Mouse (Mus musculus): ENCODE data around the gene Ccdc127. TPM values are rescaled to one million over a fixed set of nuclear protein-coding genes. Genes with fewer than 3 reads are reported as not detected.
A peak's percentile ranks its signal among the peaks of the same experiment; 100 is the strongest.

Gene Ccdc127
- polyA plus RNA-seq, 1 experiment from 2014 or later, result 14.3 TPM

- no peak for ATAC-seq
- TF ChIP-seq EP300 (IDR thresholded peaks at IDR 0.05; ENCODE audit: low read depth) (no peak), CTCF (IDR thresholded peaks at IDR 0.05; ENCODE audit: low read depth) (no peak)
- no peaks in the 10 kb centered on the region for H3K36me3 ChIP-seq (replicated peaks; ENCODE audit: insufficient read depth, low read length)
- no peaks in the 10 kb centered on the region for H3K9me3 ChIP-seq (ENCODE audit: low read length)
- no peak overlapping the region for H3K9ac ChIP-seq (replicated peaks)
- H3K4me2 ChIP-seq (ENCODE audit: low read depth, low read length), result no peak overlapping the region
- H3K27ac ChIP-seq (ENCODE audit: low read depth), result no peak overlapping the region
- WGBS (ENCODE audit: insufficient replicate concordance), result 67% methylated on average over 10 of the region's 10 CpGs
- no peak for DNase-seq
- no peaks in the 10 kb centered on the region for H3K4me1 ChIP-seq (ENCODE audit: insufficient read depth)
- H3K4me3 ChIP-seq (ENCODE audit: low read depth, low read length), result no peak overlapping the region
- H3K27me3 ChIP-seq (ENCODE audit: insufficient read depth, low read length), result no peaks in the 10 kb centered on the region
Observed at GRCm38 (mm10) chr13:74381533-74382276, 31.6 kb downstream of the Ccdc127 start.

GRCm38 (mm10) chr13:74382289-74382688 lies 32.2 kb downstream of the Ccdc127 start:
- ATAC-seq, result no peak
- no peaks in the 10 kb centered on the region for H3K4me1 ChIP-seq (ENCODE audit: insufficient read depth)
- no peaks in the 10 kb centered on the region for H3K9me3 ChIP-seq (ENCODE audit: low read length)
- DNase-seq, result no peak
- 75% methylated on average over 3 of the region's 3 CpGs for WGBS (ENCODE audit: insufficient replicate concordance)
- H3K4me2 ChIP-seq (ENCODE audit: low read depth, low read length), result no peak overlapping the region
- H3K4me3 ChIP-seq (ENCODE audit: low read depth, low read length), result no peak overlapping the region
- H3K36me3 ChIP-seq (replicated peaks; ENCODE audit: insufficient read depth, low read length), result no peaks in the 10 kb centered on the region
- no peak for TF ChIP-seq EP300 (IDR thresholded peaks at IDR 0.05; ENCODE audit: low read depth)
- TF ChIP-seq CTCF (IDR thresholded peaks at IDR 0.05; ENCODE audit: low read depth), result no peak
- no peaks in the 10 kb centered on the region for H3K27me3 ChIP-seq (ENCODE audit: insufficient read depth, low read length)
- no peak overlapping the region for H3K27ac ChIP-seq (ENCODE audit: low read depth)
- H3K9ac ChIP-seq (replicated peaks), result no peak overlapping the region

GRCm38 (mm10) chr13:74389730-74390129 lies 39.6 kb downstream of the Ccdc127 start:
- Histone ChIP-seq H3K4me2 (ENCODE audit: low read depth, low read length) (peak overlapping the region; percentile 79), H3K4me3 (ENCODE audit: low read depth, low read length) (peak overlapping the region; percentile 68; the same call in 1 of the 2 replicates), H3K27ac (ENCODE audit: low read depth) (no peak overlapping the region), H3K9me3 (ENCODE audit: low read length) (no peaks in the 10 kb centered on the region), H3K4me1 (ENCODE audit: insufficient read depth) (peaks cover 8% of the 10 kb centered on the region; the same call in 1 of the 2 replicates), H3K9ac (replicated peaks) (no peak overlapping the region), H3K27me3 (ENCODE audit: insufficient read depth, low read length) (no peaks in the 10 kb centered on the region), H3K36me3 (replicated peaks; ENCODE audit: insufficient read depth, low read length) (no peaks in the 10 kb centered on the region)
- DNase-seq (no peak), ATAC-seq (no peak)
- TF ChIP-seq EP300 (IDR thresholded peaks at IDR 0.05; ENCODE audit: low read depth), result no peak
- TF ChIP-seq CTCF (IDR thresholded peaks at IDR 0.05; ENCODE audit: low read depth), result peak; percentile 11; the same call in 1 of the 2 replicates
- WGBS (ENCODE audit: insufficient replicate concordance), result 63% methylated on average over 6 of the region's 6 CpGs

- ATAC-seq (peak; percentile 86), DNase-seq (peak; percentile 66)
- Histone ChIP-seq H3K4me3 (ENCODE audit: low read depth, low read length) (peak within 1 kb of the TSS; percentile 68), H3K9me3 (ENCODE audit: low read length) (no peaks in the 10 kb centered on the region), H3K4me2 (ENCODE audit: low read depth, low read length) (peak within 1 kb of the TSS; percentile 79), H3K27ac (ENCODE audit: low read depth) (no peak within 1 kb of the TSS), H3K4me1 (ENCODE audit: insufficient read depth) (peaks cover 8% of the 10 kb centered on the region; the same call in 1 of the 2 replicates), H3K36me3 (replicated peaks; ENCODE audit: insufficient read depth, low read length) (no peaks in the 10 kb centered on the region), H3K9ac (replicated peaks) (peak within 1 kb of the TSS; percentile 61), H3K27me3 (ENCODE audit: insufficient read depth, low read length) (no peaks in the 10 kb centered on the region)
- TF ChIP-seq CTCF (IDR thresholded peaks at IDR 0.05; ENCODE audit: low read depth), result no peak
- TF ChIP-seq EP300 (IDR thresholded peaks at IDR 0.05; ENCODE audit: low read depth), result no peak
- WGBS (ENCODE audit: insufficient replicate concordance), result 3% methylated on average over 14 of the region's 14 CpGs
Observed at GRCm38 (mm10) chr13:74390371-74390990, 40.4 kb downstream of the Ccdc127 start, which contains the start of gene Zfp72. Gene Zfp72, minus strand, starts transcription at chr13:74390836.

- H3K9ac ChIP-seq (replicated peaks), result no peak overlapping the region
- TF ChIP-seq EP300 (IDR thresholded peaks at IDR 0.05; ENCODE audit: low read depth) (no peak), CTCF (IDR thresholded peaks at IDR 0.05; ENCODE audit: low read depth) (no peak)
- no peak overlapping the region for H3K4me2 ChIP-seq (ENCODE audit: low read depth, low read length)
- WGBS (ENCODE audit: insufficient replicate concordance), result 59% methylated on average over 2 of the region's 2 CpGs
- DNase-seq, result no peak
- no peak for ATAC-seq
- H3K27ac ChIP-seq (ENCODE audit: low read depth), result no peak overlapping the region
- H3K4me3 ChIP-seq (ENCODE audit: low read depth, low read length), result no peak overlapping the region
- H3K9me3 ChIP-seq (ENCODE audit: low read length), result no peaks in the 10 kb centered on the region
- no peaks in the 10 kb centered on the region for H3K27me3 ChIP-seq (ENCODE audit: insufficient read depth, low read length)
- H3K4me1 ChIP-seq (ENCODE audit: insufficient read depth), result peaks cover 8% of the 10 kb centered on the region; the same call in 1 of the 2 replicates
- no peaks in the 10 kb centered on the region for H3K36me3 ChIP-seq (replicated peaks; ENCODE audit: insufficient read depth, low read length)
Observed at GRCm38 (mm10) chr13:74391156-74391555, 41.0 kb downstream of the Ccdc127 start.

GRCm38 (mm10) chr13:74399298-74399839 lies 49.3 kb downstream of the Ccdc127 start, which contains the start of gene Ftl1-ps1:
Gene Ftl1-ps1, plus strand, starts transcription at chr13:74399694.
- peak within 1 kb of the TSS; percentile 7; the same call in 1 of the 2 replicates for H3K4me2 ChIP-seq (ENCODE audit: low read depth, low read length)
- H3K36me3 ChIP-seq (replicated peaks; ENCODE audit: insufficient read depth, low read length), result no peaks in the 10 kb centered on the region
- H3K27ac ChIP-seq (ENCODE audit: low read depth), result no peak within 1 kb of the TSS
- H3K27me3 ChIP-seq (ENCODE audit: insufficient read depth, low read length), result no peaks in the 10 kb centered on the region
- no peak for ATAC-seq
- no peaks in the 10 kb centered on the region for H3K4me1 ChIP-seq (ENCODE audit: insufficient read depth)
- no peak within 1 kb of the TSS for H3K4me3 ChIP-seq (ENCODE audit: low read depth, low read length)
- WGBS (ENCODE audit: insufficient replicate concordance), result 24% methylated on average over 11 of the region's 11 CpGs
- DNase-seq, result no peak
- no peak within 1 kb of the TSS for H3K9ac ChIP-seq (replicated peaks)
- H3K9me3 ChIP-seq (ENCODE audit: low read length), result no peaks in the 10 kb centered on the region
- TF ChIP-seq EP300 (IDR thresholded peaks at IDR 0.05; ENCODE audit: low read depth) (no peak), CTCF (IDR thresholded peaks at IDR 0.05; ENCODE audit: low read depth) (no peak)

MicroRNA genes within 50 kb of the gene (microRNA counts, 519-probe panel; counts per million panel counts)
- microRNA mmu-miR-692, result not detected

Small RNA genes lying within 50 kb of the gene (microRNA-seq; reads per million reads assigned to microRNA genes)
- not detected for gene Mir692-3

Other genes starting within 250 kb of the Ccdc127 start
- gene Slc9a3, start 228.9 kb upstream of the Ccdc127 start, polyA plus RNA-seq (2015; fragmentation: Nextera tagmentation; extraction: Ambion mirVana), result not detected in 2 replicates
- 15.7 and 19.6 TPM in 2 replicates for gene Exoc3, start 141.6 kb upstream of the Ccdc127 start, polyA plus RNA-seq (2015; fragmentation: Nextera tagmentation; extraction: Ambion mirVana)
- 0.21 and 0.36 TPM in 2 replicates for gene Ahrr, start 58.0 kb upstream of the Ccdc127 start, polyA plus RNA-seq (2015; fragmentation: Nextera tagmentation; extraction: Ambion mirVana)
- 83.1 and 86.2 TPM in 2 replicates for gene Pdcd6, start 32.7 kb upstream of the Ccdc127 start, polyA plus RNA-seq (2015; fragmentation: Nextera tagmentation; extraction: Ambion mirVana)
- gene Sdha, start within 50 bp of the Ccdc127 start, polyA plus RNA-seq (2015; fragmentation: Nextera tagmentation; extraction: Ambion mirVana), result 139 and 154 TPM in 2 replicates
- gene Lrrc14b, start 13.7 kb downstream of the Ccdc127 start, polyA plus RNA-seq (2015; fragmentation: Nextera tagmentation; extraction: Ambion mirVana), result not detected in 2 replicates
- gene Zfp72, start 40.5 kb downstream of the Ccdc127 start, polyA plus RNA-seq (2015; fragmentation: Nextera tagmentation; extraction: Ambion mirVana), result 0.60 and 0.70 TPM in 2 replicates
- 121 and 125 TPM in 2 replicates for gene Ftl1-ps1, start 49.4 kb downstream of the Ccdc127 start, polyA plus RNA-seq (2015; fragmentation: Nextera tagmentation; extraction: Ambion mirVana)
- gene Zfp825, start 143.7 kb downstream of the Ccdc127 start, polyA plus RNA-seq (2015; fragmentation: Nextera tagmentation; extraction: Ambion mirVana), result 7.7 and 8.0 TPM in 2 replicates

Measured in liver, postnatal 0 days (tissue).